Mouse (Mus musculus): ENCODE data around the gene Syne4. TPM values are rescaled to one million over a fixed set of nuclear protein-coding genes. Genes with fewer than 3 reads are reported as not detected.

Gene Syne4
- total RNA-seq, 2 experiments from 2014 or later = 1.4 to 1.8 TPM

DNA sequence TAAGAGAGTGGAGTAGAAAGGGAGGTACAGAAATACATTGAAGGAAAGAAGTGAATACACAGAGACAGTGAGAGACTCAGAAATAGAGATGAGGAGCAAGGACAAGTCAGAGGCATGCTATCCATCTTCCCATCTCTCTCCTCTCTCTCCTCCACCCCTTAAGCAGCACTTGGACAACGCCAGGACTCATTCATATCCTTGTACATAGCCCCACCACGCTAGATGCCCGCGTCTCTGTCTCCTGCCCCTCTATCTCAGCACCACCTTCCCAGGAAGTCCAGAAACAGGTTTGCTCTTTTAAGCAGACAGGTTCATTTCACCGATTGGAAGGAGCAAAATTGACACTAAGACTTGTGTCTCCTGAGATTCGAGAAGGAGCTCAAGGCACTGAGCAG, 48.7 kb downstream of the Syne4 start:
- intact Hi-C loops (cut with DNase I) = no loop called here
- DNase-seq = no peak

DNA sequence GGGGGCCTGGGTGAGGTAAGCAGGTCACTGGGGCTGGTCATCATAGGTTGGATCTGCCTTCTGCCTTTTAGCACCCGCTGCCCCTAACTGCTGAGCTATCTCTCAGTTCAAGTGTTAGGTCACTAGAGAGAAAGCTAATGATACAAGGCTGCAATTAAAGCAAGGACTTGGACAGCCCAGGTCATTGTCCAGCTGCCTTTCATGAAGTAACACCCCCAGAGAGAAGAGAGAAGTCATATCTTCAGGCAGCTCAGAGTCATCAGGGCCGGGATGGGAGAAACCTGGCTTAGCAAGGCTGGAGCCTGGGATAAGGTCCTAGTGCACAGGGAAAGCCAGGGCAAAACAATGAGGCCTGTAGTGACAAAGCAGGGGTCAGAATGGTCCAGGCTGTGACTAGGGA, 52.9 kb downstream of the Syne4 start:
- no peak for DNase-seq
- intact Hi-C loops (cut with DNase I) = no loop called here

Other genes starting within 250 kb of the Syne4 start
- gene Zfp82, start 241.9 kb upstream of the Syne4 start, total RNA-seq (2021) = 1 to 10 TPM; 2.0 to 2.1 TPM
- gene Gm26920, start 224.4 kb upstream of the Syne4 start, total RNA-seq (2021) = not detected
- gene Zfp566, start 224.3 kb upstream of the Syne4 start, total RNA-seq (2021) = 1 to 10 TPM; 1.5 to 1.8 TPM
- gene Zfp260, start 220.0 kb upstream of the Syne4 start, total RNA-seq (2021) = 10 to 100 TPM; 35.9 to 40.9 TPM
- 1 to 10 TPM; 4.2 to 4.4 TPM for gene Zfp382, start 192.9 kb upstream of the Syne4 start, total RNA-seq (2021)
- gene Zfp146, start 145.1 kb upstream of the Syne4 start, total RNA-seq (2021) = 10 to 100 TPM; 29.6 to 34.9 TPM
- gene Cox7a1, start 130.7 kb upstream of the Syne4 start, total RNA-seq (2021) = 1,000 to 10,000 TPM; 1,873 to 1,882 TPM
- gene Capns1, start 116.0 kb upstream of the Syne4 start, total RNA-seq (2021) = 100 to 1,000 TPM; 285 to 301 TPM
- gene Polr2i, start 82.9 kb upstream of the Syne4 start, total RNA-seq (2021) = 10 to 100 TPM; 52.8 to 55.5 TPM
- 10 to 100 TPM; 47.4 to 60.8 TPM for gene Tbcb, start 82.5 kb upstream of the Syne4 start, total RNA-seq (2021)
- gene Ovol3, start 79.1 kb upstream of the Syne4 start, total RNA-seq (2021) = not detected
- under 1 TPM; 0.22 to 0.43 TPM for gene Thap8, start 34.7 kb upstream of the Syne4 start, total RNA-seq (2021)
- 1 to 10 TPM; 2.7 to 2.9 TPM for gene Wdr62, start 34.4 kb upstream of the Syne4 start, total RNA-seq (2021)
- gene Clip3, start 23.1 kb upstream of the Syne4 start, total RNA-seq (2021) = 10 to 100 TPM in 1 of 2 experiments, 1 to 10 TPM in 1; 7.0 to 14.1 TPM
- 10 to 100 TPM; 22.0 to 23.0 TPM for gene Alkbh6, start 6.1 kb upstream of the Syne4 start, total RNA-seq (2021)
- under 1 TPM; 0.85 to 0.88 TPM for gene E130208F15Rik, start 6.9 kb downstream of the Syne4 start, total RNA-seq (2021)
- gene Sdhaf1, start 9.1 kb downstream of the Syne4 start, total RNA-seq (2021) = 10 to 100 TPM; 12.1 to 12.8 TPM
- gene Lrfn3, start 48.0 kb downstream of the Syne4 start, total RNA-seq (2021) = 1 to 10 TPM in 1 of 2 experiments, under 1 TPM in 1; 0.83 to 1.2 TPM
- gene Tyrobp, start 99.0 kb downstream of the Syne4 start, total RNA-seq (2021) = 10 to 100 TPM; 18.6 to 19.9 TPM
- 1 to 10 TPM; 1.2 to 1.3 TPM for gene Hcst, start 105.0 kb downstream of the Syne4 start, total RNA-seq (2021)
- gene Nfkbid, start 106.9 kb downstream of the Syne4 start, total RNA-seq (2021) = under 1 TPM; 0.67 to 0.71 TPM
- gene Aplp1, start 130.7 kb downstream of the Syne4 start, total RNA-seq (2021) = 1 to 10 TPM; 4.0 to 4.4 TPM
- not detected for gene Kirrel2, start 142.9 kb downstream of the Syne4 start, total RNA-seq (2021)
- gene Nphs1, start 143.5 kb downstream of the Syne4 start, total RNA-seq (2021) = not detected
- not detected for gene Prodh2, start 178.8 kb downstream of the Syne4 start, total RNA-seq (2021)
- 1 to 10 TPM; 2.7 to 3.2 TPM for gene Arhgap33, start 220.3 kb downstream of the Syne4 start, total RNA-seq (2021)
- gene Hspb6, start 237.4 kb downstream of the Syne4 start, total RNA-seq (2021) = 100 to 1,000 TPM; 425 to 488 TPM
- 1 to 10 TPM; 4.6 to 5.3 TPM for gene Proser3, start 237.5 kb downstream of the Syne4 start, total RNA-seq (2021)
- gene Lin37, start 245.0 kb downstream of the Syne4 start, total RNA-seq (2021) = 10 to 100 TPM; 14.4 to 16.4 TPM
- 10 to 100 TPM; 63.8 to 65.6 TPM for gene U2af1l4, start 248.5 kb downstream of the Syne4 start, total RNA-seq (2021)
- gene Gm49396, start 248.5 kb downstream of the Syne4 start, total RNA-seq (2021) = 1 to 10 TPM; 1.9 to 2.4 TPM
- 10 to 100 TPM; 66.3 to 67.3 TPM for gene Psenen, start 248.8 kb downstream of the Syne4 start, total RNA-seq (2021)

Data from heart, postnatal 14 days (tissue).